Mouse (Mus musculus): ENCODE data around the gene Krt14.

DNA sequence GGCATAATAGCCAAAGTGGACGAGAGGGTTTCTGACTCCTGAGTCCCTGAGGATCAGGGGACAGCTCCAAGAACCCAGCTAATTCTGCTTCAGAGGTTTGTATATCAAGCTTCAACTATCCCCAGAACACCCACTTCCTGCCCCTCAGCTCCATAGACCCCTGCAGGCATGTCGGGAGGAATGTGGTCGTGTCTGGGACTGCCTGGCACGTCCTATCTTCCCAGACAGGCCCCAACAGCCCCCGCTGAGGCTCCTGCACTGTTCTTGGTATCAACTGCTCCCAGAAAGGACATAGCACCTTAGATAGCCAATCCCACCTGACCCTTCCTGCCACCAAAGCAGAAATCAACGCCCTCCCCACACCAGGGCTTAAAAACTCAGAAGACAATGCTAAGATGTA, 1.2 kb upstream of the Krt14 start:
- TF ChIP-seq CTCF (IDR thresholded peaks at IDR 0.05; ENCODE audit: low read depth, low read length) (no peak), GATA1 (IDR thresholded peaks at IDR 0.05; ENCODE audit: borderline replicate concordance, low read length) (no peak), GATA2 (IDR thresholded peaks at IDR 0.05; ENCODE audit: borderline replicate concordance, low read depth, low read length) (no peak), POLR2AphosphoS5 (IDR thresholded peaks at IDR 0.05; ENCODE audit: insufficient replicate concordance, low read depth, low read length) (no peak)
